Mouse (Mus musculus): ENCODE measurements around the gene Pax3.

GRCm38 (mm10) chr1:78116046-78116445 lies 80.9 kb downstream of the Pax3 start:
- no peak for TF ChIP-seq CTCF (IDR thresholded peaks at IDR 0.05; ENCODE audit: low read depth, low read length)
- TF ChIP-seq GATA1 (IDR thresholded peaks at IDR 0.05; ENCODE audit: borderline replicate concordance, low read length) = no peak
- no peak for TF ChIP-seq POLR2AphosphoS5 (IDR thresholded peaks at IDR 0.05; ENCODE audit: insufficient replicate concordance, low read depth, low read length)
- no peak for TF ChIP-seq TAL1 (conservative IDR thresholded peaks at IDR 0.05; ENCODE audit: low read depth, low read length)
